Mouse (Mus musculus): Measurements from ENCODE around the gene Teddm2. TPM values are rescaled to one million over a fixed set of nuclear protein-coding genes. Genes with fewer than 3 reads are reported as not detected.
A peak's percentile ranks its signal among the peaks of the same experiment; 100 is the strongest.

Gene Teddm2
- polyA plus RNA-seq, 1 experiment from 2014 or later = 0.35 TPM

GRCm38 (mm10) chr1:153803530-153803929 lies 96.5 kb downstream of the Teddm2 start:
- Histone ChIP-seq H3K4me1 (no peaks in the 10 kb centered on the region), H3K4me2 (no peak overlapping the region), H3K9ac (no peak overlapping the region), H3K27ac (no peak overlapping the region), H3K9me3 (no peaks in the 10 kb centered on the region), H3K36me3 (no peaks in the 10 kb centered on the region), H3K27me3 (no peaks in the 10 kb centered on the region), H3K4me3 (no peak overlapping the region)
- WGBS = 85% methylated on average over 8 of the region's 8 CpGs
- no peak for ATAC-seq (ENCODE audit: insufficient number of reproducible peaks, low FRiP score, low TSS enrichment, low read depth)

DNA sequence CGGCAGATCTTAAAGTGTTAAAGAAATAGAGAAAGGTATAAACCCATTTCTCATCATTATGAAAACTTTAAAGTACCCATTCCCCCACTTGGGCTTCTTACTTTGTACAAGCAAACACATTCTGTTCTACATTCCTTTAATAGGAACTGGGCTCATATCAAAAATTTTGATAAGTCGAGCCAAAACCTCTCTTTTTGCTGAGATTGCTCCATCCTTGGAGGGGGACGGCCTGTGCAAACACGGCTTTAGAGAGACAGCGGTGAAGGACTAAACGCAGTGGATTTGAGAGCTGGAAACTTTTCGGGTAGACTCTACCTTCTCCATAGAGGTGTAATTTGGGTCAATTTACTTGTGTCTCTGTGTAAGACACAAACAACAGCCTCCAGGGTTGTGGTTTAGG lies 97.3 kb downstream of the Teddm2 start:
- 79% methylated on average over 7 of the region's 7 CpGs for WGBS
- H3K27ac ChIP-seq = no peak overlapping the region
- H3K9ac ChIP-seq = no peak overlapping the region
- no peaks in the 10 kb centered on the region for H3K9me3 ChIP-seq
- H3K36me3 ChIP-seq = no peaks in the 10 kb centered on the region
- no peak for ATAC-seq (ENCODE audit: insufficient number of reproducible peaks, low FRiP score, low TSS enrichment, low read depth)
- no peak overlapping the region for H3K4me3 ChIP-seq
- no peak overlapping the region for H3K4me2 ChIP-seq
- H3K27me3 ChIP-seq = no peaks in the 10 kb centered on the region
- no peaks in the 10 kb centered on the region for H3K4me1 ChIP-seq

Small RNA genes lying within 50 kb of the gene (microRNA-seq; reads per million reads assigned to microRNA genes)
- 9.4 reads per million, percentile 25 among the genes with 10 or more reads in this experiment for gene Mir8114

Other genes starting within 250 kb of the Teddm2 start
- 0.61 and 0.91 TPM in 2 replicates for gene Rgs8, start 247.2 kb downstream of the Teddm2 start, polyA plus RNA-seq (2015; fragmentation: Nextera tagmentation; extraction: Ambion mirVana)
- 12.7 and 17.9 TPM in 2 replicates for gene Rgs16, start 159.9 kb downstream of the Teddm2 start, polyA plus RNA-seq (2015; fragmentation: Nextera tagmentation; extraction: Ambion mirVana)
- 10.2 and 10.6 TPM in 2 replicates for gene Rnasel, start 150.8 kb downstream of the Teddm2 start, polyA plus RNA-seq (2015; fragmentation: Nextera tagmentation; extraction: Ambion mirVana)
- gene Rgsl1, start 56.1 kb downstream of the Teddm2 start, polyA plus RNA-seq (2015; fragmentation: Nextera tagmentation; extraction: Ambion mirVana) = 0.13 and 0.19 TPM in 2 replicates
- 0.08 and 0.16 TPM in 2 replicates for gene Teddm1b, start 25.9 kb downstream of the Teddm2 start, polyA plus RNA-seq (2015; fragmentation: Nextera tagmentation; extraction: Ambion mirVana)
- gene Teddm1a, start 8.5 kb downstream of the Teddm2 start, polyA plus RNA-seq (2015; fragmentation: Nextera tagmentation; extraction: Ambion mirVana) = not detected in 2 replicates
- gene Glul, start 284 bp downstream of the Teddm2 start, polyA plus RNA-seq (2015; fragmentation: Nextera tagmentation; extraction: Ambion mirVana) = 88.4 and 93.1 TPM in 2 replicates